9 mouse cellular contexts compared by ENCODE assay signal in the genomic region with DNA sequence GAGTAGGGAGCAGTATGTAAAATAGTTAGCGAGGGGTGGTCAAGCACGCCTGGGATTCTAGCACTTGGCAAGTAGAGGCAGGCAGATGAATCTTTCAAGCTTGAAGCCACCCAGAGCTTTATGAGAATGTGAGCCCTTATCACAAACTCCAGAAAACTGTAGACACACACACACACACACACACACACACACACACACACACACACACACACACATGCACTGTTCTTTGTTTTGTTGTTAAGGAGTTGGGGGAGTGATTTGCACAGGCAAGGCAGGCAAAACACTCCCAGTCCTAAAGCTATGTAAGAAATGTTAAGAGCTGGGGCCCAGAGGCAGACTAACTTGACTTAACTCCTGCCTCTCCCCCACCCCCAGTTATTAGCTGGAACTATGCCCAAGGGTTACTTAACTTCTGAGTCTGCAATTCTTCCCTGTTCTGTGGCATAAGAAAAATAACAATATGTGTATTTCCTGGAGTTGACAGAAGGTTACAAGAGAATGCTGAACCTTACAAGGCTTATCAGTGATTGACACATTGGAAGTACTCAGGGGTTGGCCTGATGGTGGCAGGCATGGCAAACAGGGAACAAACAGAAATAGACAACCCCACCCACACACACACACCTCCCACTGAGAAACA. TPM values are rescaled to one million over a fixed set of nuclear protein-coding genes. Genes with fewer than 3 reads are reported as not detected.
DNase-seq lines count a peak whose midpoint lies in the region; ATAC-seq lines count a peak whose summit lies in the region.
"Had no signal": no experiment of that assay in that cellular context is flagged by ENCODE, and none has a peak within 500 bp of the region (broad histone marks: within the 10 kb centered on the region; RNA-seq: fewer than 3 reads in every experiment).

No protein-coding gene starts in this region.

- DNase-seq in frontal cortex, postnatal 25 days (ENCODE audit: low spot score in 2 of 2) = no peak
- peak; percentile 34 for DNase-seq in telencephalon, adult 2 months (ENCODE audit: low read depth, low spot score)
- DNase-seq in gastrocnemius, postnatal 36 days = no peak

- no peaks in the 10 kb centered on the region for H3K27me3 ChIP-seq in embryonic facial prominence, embryonic 15.5 days
- H3K27me3 ChIP-seq in intestine, embryonic 15.5 days (replicated peaks) = no peaks in the 10 kb centered on the region
- H3K27me3 ChIP-seq in liver, embryonic 16.5 days (ENCODE audit: control insufficient read depth, insufficient read depth, low read depth, low read length) = no peaks in the 10 kb centered on the region
- H3K27me3 ChIP-seq in hindbrain, embryonic 12.5 days = no peaks in the 10 kb centered on the region

- H3K9ac ChIP-seq in embryonic facial prominence, embryonic 15.5 days = no peak overlapping the region
- no peak overlapping the region for H3K9ac ChIP-seq in intestine, embryonic 15.5 days
- H3K9ac ChIP-seq in liver, embryonic 16.5 days (ENCODE audit: low read depth, low read length) = peak overlapping the region; percentile 73
- no peak overlapping the region for H3K9ac ChIP-seq in hindbrain, embryonic 12.5 days

- intact Hi-C loops in gastrocnemius, postnatal 36 days (cut with DNase I) = no loop called here

- H3K4me2 ChIP-seq in embryonic facial prominence, embryonic 15.5 days (replicated peaks) = no peak overlapping the region
- H3K4me2 ChIP-seq in intestine, embryonic 15.5 days (replicated peaks) = peak overlapping the region; percentile 6; the same call in 1 of the 2 replicates
- peak overlapping the region; percentile 58 for H3K4me2 ChIP-seq in liver, embryonic 16.5 days (ENCODE audit: low read depth, low read length)
- H3K4me2 ChIP-seq in hindbrain, embryonic 12.5 days (replicated peaks) = no peak overlapping the region

- H3K4me1 ChIP-seq in embryonic facial prominence, embryonic 15.5 days = peaks cover 26% of the 10 kb centered on the region
- H3K4me1 ChIP-seq in intestine, embryonic 15.5 days (replicated peaks) = peaks cover 19% of the 10 kb centered on the region
- peaks cover 61% of the 10 kb centered on the region for H3K4me1 ChIP-seq in liver, embryonic 16.5 days (ENCODE audit: control insufficient read depth, low read depth, low read length)
- no peaks in the 10 kb centered on the region for H3K4me1 ChIP-seq in hindbrain, embryonic 12.5 days

- H3K4me3 ChIP-seq in embryonic facial prominence, embryonic 15.5 days (replicated peaks) = no peak overlapping the region
- H3K4me3 ChIP-seq in intestine, embryonic 15.5 days (replicated peaks) = no peak overlapping the region
- peak overlapping the region; percentile 69 for H3K4me3 ChIP-seq in liver, embryonic 16.5 days (ENCODE audit: low read depth, low read length)
- H3K4me3 ChIP-seq in hindbrain, embryonic 12.5 days = no peak overlapping the region

- H3K9me3 ChIP-seq in embryonic facial prominence, embryonic 15.5 days (replicated peaks) = no peaks in the 10 kb centered on the region
- no peaks in the 10 kb centered on the region for H3K9me3 ChIP-seq in intestine, embryonic 15.5 days
- H3K9me3 ChIP-seq in liver, embryonic 16.5 days (replicated peaks; ENCODE audit: control insufficient read depth, low read length) = no peaks in the 10 kb centered on the region
- no peaks in the 10 kb centered on the region for H3K9me3 ChIP-seq in hindbrain, embryonic 12.5 days (replicated peaks)

- H3K36me3 ChIP-seq in embryonic facial prominence, embryonic 15.5 days = no peaks in the 10 kb centered on the region
- H3K36me3 ChIP-seq in intestine, embryonic 15.5 days = no peaks in the 10 kb centered on the region
- H3K36me3 ChIP-seq in liver, embryonic 16.5 days (ENCODE audit: control insufficient read depth, insufficient read depth) = no peaks in the 10 kb centered on the region; the same call in 1 of the 2 replicates
- H3K36me3 ChIP-seq in hindbrain, embryonic 12.5 days = no peaks in the 10 kb centered on the region

- WGBS in embryonic facial prominence, embryonic 15.5 days = 33% methylated on average over 2 of the region's 2 CpGs
- 17% methylated on average over 2 of the region's 2 CpGs for WGBS in intestine, embryonic 15.5 days
- 10% methylated on average over 2 of the region's 2 CpGs for WGBS in liver, embryonic 16.5 days (ENCODE audit: insufficient replicate concordance)
- WGBS in hindbrain, embryonic 12.5 days = 42% methylated on average over 2 of the region's 2 CpGs

- H3K27ac ChIP-seq in embryonic facial prominence, embryonic 15.5 days (replicated peaks) = peak overlapping the region; percentile 29
- peak overlapping the region; percentile 33 for H3K27ac ChIP-seq in intestine, embryonic 15.5 days
- H3K27ac ChIP-seq in liver, embryonic 16.5 days (ENCODE audit: low read length) = peak overlapping the region; percentile 98
- H3K27ac ChIP-seq in hindbrain, embryonic 12.5 days = no peak overlapping the region; the same call in 1 of the 2 replicates

- ATAC-seq in frontal cortex, adult (ENCODE audit: low TSS enrichment) = 0 out of 2 replicates have a peak, but pooled peaks have one; percentile 50
- ATAC-seq in embryonic facial prominence, embryonic 15.5 days (ENCODE audit: insufficient number of reproducible peaks, low FRiP score, low TSS enrichment, low read depth) = 0 out of 2 replicates have a peak, but pooled peaks have one; percentile 44
- ATAC-seq in intestine, embryonic 15.5 days = peak; percentile 88
- peak; percentile 79 for ATAC-seq in liver, embryonic 16.5 days (ENCODE audit: low read depth)
- no peak for ATAC-seq in hindbrain, embryonic 12.5 days (ENCODE audit: low FRiP score)

RNA-seq across cellular contexts. Expression of a gene that starts 6.9 kb away (rescaled TPM):
- polyA plus RNA-seq in embryonic facial prominence, embryonic 15.5 days (2015; fragmentation: Nextera tagmentation; extraction: Ambion mirVana) = 4.0 and 4.4 TPM in 2 replicates
- 11.0 and 11.2 TPM in 2 replicates for polyA plus RNA-seq in intestine, embryonic 15.5 days (2015; fragmentation: Nextera tagmentation; extraction: Ambion mirVana)
- 66.3 and 66.8 TPM in 2 replicates for polyA plus RNA-seq in liver, embryonic 16.5 days (2015; fragmentation: Nextera tagmentation; extraction: Ambion mirVana)
- 1.9 and 2.1 TPM in 2 replicates for polyA plus RNA-seq in hindbrain, embryonic 12.5 days (2016; fragmentation: Nextera tagmentation; extraction: Ambion mirVana)
- total RNA-seq in gastrocnemius, postnatal 36 days (2021) = under 1 TPM; 0.38 to 0.54 TPM
- polyA plus RNA-seq: C2C12 had no signal

RNA-seq across cellular contexts. Expression of a gene that starts 53.4 kb away (rescaled TPM):
- polyA plus RNA-seq in embryonic facial prominence, embryonic 15.5 days (2015; fragmentation: Nextera tagmentation; extraction: Ambion mirVana) = 47.9 and 50.8 TPM in 2 replicates
- 36.5 and 39.0 TPM in 2 replicates for polyA plus RNA-seq in intestine, embryonic 15.5 days (2015; fragmentation: Nextera tagmentation; extraction: Ambion mirVana)
- 14.5 and 17.0 TPM in 2 replicates for polyA plus RNA-seq in liver, embryonic 16.5 days (2015; fragmentation: Nextera tagmentation; extraction: Ambion mirVana)
- 42.8 and 46.6 TPM in 2 replicates for polyA plus RNA-seq in hindbrain, embryonic 12.5 days (2016; fragmentation: Nextera tagmentation; extraction: Ambion mirVana)
- 10 to 100 TPM; 11.4 to 14.2 TPM for total RNA-seq in gastrocnemius, postnatal 36 days (2021)

Comparison
In these comparisons a context has a peak if more than half of its experiments do, and no peak if none do; other contexts are left out.
1. H3K4me2 ChIP-seq: peak in intestine, embryonic 15.5 days (single experiment) and liver, embryonic 16.5 days (single experiment); none in embryonic facial prominence, embryonic 15.5 days (single experiment) and hindbrain, embryonic 12.5 days (single experiment).